Mouse (Mus musculus): ENCODE measurements around the gene Nln.

Nln gene

GRCm38 (mm10) chr13:104109288-104109815 lies at the start of gene Nln, which contains the start of gene Sgtb:
Nln (minus strand) TSS chr13:104109614.
Sgtb (plus strand) TSS chr13:104109741.
- peak; percentile 92 for DNase-seq (ENCODE audit: low spot score)

DNA sequence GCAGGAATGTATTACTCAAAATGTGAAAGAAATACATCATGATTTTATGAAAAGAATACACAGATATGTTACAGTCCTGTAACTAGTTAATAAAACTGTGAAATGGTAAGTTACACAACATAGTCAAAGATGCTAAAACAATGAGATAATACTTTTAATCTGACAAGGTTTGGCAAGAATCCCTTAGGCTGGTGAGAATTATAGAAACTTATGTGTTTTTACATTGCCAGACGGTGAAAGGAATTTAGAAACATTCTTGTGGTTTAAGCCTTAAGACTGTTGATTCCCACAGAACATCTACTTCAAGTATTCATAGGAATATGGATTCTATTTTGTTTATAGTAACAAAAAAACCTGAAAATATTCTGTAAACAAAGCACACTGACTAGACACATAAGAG lies 46.3 kb upstream of the Nln start:
- no peak for DNase-seq (ENCODE audit: low spot score)

GRCm38 (mm10) chr13:104155106-104155505 lies 45.7 kb upstream of the Nln start:
- DNase-seq (ENCODE audit: low spot score): no peak

- DNase-seq (ENCODE audit: low spot score): no peak
Observed at GRCm38 (mm10) chr13:104154180-104154579, 44.8 kb upstream of the Nln start.

DNA sequence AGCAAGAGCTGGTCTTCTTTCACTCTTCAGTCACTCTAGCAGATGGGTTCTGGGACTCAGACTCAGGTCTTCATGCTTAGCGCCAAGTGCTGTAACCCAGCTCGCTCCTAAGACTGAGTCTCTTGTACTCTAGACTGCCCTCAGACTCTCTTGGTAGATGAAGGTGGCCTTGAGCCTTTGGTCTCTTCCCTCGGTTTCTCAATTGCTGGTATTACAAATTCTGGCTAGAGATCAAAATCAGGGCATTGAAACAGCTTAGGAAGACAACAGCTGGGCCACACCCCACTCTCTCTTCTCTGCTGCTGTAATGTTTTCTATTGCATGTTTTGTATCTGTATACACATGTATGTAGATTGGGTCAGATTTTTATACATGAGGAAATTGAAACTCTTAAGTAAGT lies 36.2 kb upstream of the Nln start:
- no peak for DNase-seq (ENCODE audit: low spot score)

DNA sequence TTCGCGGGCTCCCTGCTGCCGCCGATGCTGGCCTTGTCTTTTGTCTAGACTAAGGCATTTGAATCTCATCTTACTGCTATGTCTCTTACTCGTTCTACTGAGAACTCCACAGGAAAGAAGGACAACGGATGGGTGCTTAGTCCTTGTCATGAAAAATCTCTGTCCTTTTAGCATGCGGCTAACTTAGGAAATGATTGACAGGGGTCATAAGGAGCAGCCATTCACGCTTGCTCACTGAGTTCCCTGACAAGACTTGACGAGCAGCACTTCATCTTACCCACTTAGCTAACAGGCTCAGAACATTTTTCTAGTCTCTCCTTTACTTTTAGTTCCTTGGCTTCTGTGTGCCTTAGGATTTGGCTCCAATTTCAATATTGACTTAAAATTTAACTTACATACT lies 35.5 kb upstream of the Nln start:
- DNase-seq (ENCODE audit: low spot score): no peak

DNA sequence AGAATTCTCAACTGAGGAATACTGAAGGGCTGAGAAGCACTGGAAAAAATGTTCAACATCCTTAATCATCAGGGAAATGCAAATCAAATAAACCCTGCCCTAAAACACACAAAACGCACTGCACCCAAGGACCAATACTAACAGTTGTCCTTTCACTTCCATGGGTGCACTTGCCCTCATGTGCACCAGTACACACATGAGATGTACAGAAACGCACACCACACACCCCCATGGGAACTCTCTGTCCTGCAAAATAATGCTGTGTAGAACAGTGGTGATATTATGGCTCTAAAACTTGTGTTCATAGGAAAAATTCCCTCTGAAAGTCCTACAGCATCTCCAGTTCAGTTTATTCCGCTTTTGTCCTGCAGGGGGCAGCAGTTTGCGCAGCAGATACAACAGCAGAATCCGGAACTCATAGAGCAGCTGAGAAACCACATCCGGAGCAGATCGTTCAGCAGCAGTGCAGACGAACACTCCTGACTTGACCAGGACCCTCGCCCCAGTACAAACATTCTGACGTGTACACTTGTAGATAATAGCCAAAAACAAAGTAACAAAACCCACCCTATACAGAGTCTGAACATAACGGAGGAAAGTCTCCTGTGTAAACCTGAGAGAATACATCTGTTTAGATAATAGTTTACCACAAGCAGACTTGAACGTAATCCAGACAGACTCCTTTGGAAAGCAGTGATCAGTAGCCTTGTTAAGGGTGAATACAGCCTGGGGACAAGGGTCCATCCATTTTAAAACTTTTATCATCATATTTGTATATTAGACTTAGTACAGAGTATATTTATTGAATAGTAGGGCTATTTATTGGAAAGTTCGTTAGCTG lies 30.2 kb upstream of the Nln start:
- peak; percentile 87 for DNase-seq (ENCODE audit: low spot score)

DNA sequence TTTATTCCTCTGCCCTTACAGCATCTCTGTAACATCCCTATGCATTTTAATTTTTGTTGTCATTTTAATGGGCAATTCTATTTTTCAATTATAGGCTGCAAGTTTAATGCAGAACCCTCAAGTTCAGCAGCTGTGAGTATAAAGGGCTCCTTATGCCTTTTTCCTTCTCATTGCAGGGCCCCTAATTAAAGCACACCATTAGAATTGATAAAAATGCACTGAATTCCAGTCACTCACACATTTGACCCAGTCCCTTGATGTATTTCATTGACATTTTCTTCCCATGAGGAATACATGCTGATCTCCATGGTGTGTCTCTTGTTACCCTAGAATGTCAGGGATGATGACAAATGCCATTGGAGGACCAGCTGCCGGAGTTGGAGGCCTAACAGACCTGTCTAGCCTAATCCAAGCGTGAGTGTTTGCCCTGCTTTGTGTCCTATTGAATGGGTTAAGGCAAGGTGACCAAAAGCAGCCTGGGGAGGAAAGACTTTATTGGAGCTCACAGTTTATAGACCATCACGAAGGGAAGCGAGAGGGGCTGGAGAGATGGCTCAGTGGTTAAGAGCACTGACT lies 25.2 kb upstream of the Nln start:
- no peak for DNase-seq (ENCODE audit: low spot score)

- no peak for DNase-seq (ENCODE audit: low spot score)
Observed at GRCm38 (mm10) chr13:104132561-104132960, 23.1 kb upstream of the Nln start.

GRCm38 (mm10) chr13:104123662-104124381 lies 14.4 kb upstream of the Nln start:
- DNase-seq (ENCODE audit: low spot score): no peak

- no peak for DNase-seq (ENCODE audit: low spot score)
Observed at GRCm38 (mm10) chr13:104122078-104122840, 12.8 kb upstream of the Nln start.

- no peak for DNase-seq (ENCODE audit: low spot score)
Observed at GRCm38 (mm10) chr13:104114827-104115226, 5.4 kb upstream of the Nln start.

DNA sequence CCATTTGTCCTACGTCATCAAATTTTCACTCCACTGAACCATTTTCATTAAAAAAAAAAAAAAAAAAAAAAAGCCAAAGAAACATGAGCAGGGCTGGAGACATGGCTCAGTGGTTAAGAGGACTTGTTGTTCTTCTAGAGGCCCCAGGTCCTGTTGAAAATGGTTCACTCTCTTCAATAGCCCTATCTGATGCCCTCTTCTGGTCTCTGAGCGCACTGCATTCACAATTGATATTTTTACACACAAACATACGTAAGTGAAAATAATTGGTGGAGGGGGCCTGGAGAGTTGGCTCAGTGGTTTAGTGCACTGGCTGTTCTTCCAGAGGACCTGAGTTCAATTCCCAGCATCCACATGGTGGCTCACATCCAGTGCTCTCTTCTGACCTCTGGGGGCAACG lies 4.4 kb upstream of the Nln start:
- DNase-seq (ENCODE audit: low spot score): no peak

DNA sequence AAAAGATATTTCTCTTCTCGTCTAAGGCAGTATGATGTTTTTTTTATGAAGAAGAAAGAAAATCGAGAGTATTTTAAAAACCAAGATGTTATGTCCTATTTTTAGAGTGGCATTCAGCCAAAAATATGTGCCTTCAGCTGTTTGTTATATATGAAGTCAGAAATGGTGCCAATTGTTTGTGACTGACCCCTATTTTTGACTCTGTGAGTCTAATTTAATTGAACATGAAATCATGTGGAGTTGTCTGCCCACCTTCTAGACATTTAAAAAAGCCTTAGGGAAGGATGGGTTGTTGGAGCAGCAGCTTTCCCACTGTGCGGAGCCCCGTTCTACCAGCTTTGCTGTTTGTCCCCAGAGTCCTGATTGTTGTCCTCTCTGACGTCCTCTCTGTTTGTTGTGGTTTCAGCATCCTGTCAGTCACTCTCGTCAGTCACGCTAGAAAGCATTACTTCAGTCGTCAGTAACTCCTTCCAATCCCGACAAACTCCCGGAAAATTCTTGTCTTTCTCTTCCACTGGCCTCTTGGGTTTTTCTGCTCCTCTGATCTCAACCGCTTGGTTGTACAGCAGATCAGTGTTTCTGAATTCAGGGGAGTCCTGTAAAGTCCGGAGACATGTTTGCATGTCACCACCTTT lies 3.0 kb upstream of the Nln start:
- DNase-seq (ENCODE audit: low spot score): no peak

GRCm38 (mm10) chr13:104110526-104110925 lies 1.1 kb upstream of the Nln start:
- DNase-seq (ENCODE audit: low spot score): no peak

DNA sequence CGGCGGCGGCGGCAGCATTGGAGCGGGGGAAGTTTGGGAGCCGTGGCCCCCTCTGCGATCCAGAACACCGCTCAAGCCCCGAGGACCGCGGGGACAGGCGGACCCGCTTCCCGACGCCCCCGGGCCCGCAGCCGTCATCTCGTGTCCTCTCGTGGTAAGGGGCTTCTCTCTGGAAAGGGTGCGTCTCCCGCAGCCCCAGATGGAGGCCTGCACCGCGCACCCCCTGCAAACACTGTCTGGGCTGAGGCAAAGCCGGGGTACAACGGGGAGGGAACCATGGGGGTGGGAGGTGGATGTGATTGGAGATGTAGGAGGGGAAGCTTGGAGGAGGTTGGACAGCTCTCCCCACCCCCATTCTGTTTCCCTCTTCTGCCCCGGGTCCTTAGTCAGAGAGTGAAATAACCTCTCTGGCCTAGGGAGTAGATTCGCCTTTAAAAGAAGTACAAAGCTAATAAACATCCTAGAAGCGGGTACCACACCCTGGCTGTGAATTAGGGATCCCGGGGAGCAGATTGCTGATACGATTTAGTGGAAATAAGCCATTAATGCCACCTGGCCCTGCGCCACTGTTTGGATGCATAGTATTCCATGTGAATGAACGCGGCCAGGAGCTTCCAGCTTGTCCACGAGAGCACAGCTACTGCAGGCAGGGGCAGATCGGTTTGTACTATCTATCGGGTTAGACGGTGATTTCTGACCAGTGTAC lies 555 bp upstream of the Nln start:
- DNase-seq (ENCODE audit: low spot score): peak; percentile 67

GRCm38 (mm10) chr13:104108651-104109287 lies 645 bp downstream of the Nln start:
- no peak for DNase-seq (ENCODE audit: low spot score)

DNA sequence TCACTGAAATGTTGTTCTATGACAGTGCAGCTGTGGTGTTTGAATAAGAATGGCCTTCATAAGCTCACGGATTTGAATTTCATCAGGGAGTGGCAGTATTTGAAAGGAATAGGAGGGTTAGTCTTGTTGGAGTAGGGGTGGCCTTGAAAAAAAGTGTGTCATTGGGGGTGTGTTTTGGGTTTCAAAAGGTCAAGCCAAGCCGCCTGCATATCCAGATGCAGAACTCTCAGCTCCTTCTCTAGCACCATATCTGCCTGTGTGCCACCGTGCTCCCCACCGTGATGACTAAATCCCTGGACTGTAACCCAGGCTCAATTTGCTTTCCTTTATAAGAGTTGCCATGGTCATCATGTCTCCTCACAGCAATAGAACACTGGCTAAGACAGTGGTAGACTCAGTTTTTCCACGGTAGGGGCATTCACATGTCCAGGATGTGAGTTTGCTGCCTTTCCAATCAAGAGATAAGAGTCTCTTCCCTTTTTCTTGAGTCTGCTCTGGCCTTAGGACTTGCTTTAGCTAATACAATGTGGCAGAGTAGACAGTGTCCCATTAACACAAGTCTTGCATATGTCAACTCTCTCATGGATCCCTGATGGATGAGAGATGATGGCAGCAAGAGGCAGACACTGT lies 7.7 kb downstream of the Nln start:
- no peak for DNase-seq (ENCODE audit: low spot score)

DNA sequence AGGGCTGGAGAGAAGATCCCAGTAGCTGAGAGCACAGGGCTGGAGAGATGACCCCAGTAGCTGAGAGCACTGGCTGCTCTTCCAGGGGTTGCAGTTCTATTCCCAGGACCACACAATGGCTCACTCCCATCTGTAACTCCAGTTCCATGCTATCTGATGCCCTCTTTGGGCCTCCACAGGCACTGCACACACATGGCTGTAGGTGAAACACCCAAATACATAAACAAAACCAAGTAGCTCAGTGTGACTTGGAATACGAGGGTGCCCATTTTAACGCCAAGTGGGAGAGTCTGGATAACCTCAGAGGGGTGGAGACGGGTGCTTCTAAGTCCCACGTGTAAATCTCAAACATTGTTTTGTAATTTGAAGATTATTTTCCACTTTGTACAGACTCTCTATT lies 9.0 kb downstream of the Nln start:
- DNase-seq (ENCODE audit: low spot score): no peak

DNA sequence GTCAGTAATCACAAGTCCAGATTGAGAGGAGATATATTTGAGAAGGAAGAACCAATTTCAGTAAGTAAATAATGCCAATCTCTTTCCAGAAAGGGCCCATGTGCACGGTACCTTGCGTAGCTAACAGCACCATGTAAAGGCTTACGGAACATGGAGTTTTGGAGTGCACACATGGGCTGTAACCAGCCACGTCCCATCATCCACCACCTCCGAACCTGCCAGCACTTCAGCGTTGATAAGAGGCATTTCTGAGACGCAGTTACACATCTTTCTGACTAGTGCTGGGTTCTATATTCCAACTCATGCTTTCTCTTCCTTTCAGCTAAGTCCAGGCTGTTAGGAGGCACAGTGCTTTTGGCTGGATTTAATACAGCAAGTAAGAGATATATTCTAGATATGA lies 12.2 kb downstream of the Nln start:
- DNase-seq (ENCODE audit: low spot score): no peak
